Mouse (Mus musculus): ENCODE measurements around the gene Pla2g10. TPM values are rescaled to one million over a fixed set of nuclear protein-coding genes. Genes with fewer than 3 reads are reported as not detected.

Gene Pla2g10
- polyA plus RNA-seq, 1 experiment from 2014 or later = 142 TPM

GRCm38 (mm10) chr16:13668402-13669108 is 62.2 kb downstream of the Pla2g10 start:
- no peak for ATAC-seq (ENCODE audit: low FRiP score, low TSS enrichment)
- H3K9ac ChIP-seq (ENCODE audit: low read length) = peak overlapping the region; percentile 75; the same call in 1 of the 2 replicates
- WGBS = 79% methylated on average over 10 of the region's 10 CpGs

GRCm38 (mm10) chr16:13667878-13668343 is 62.9 kb downstream of the Pla2g10 start, which contains the start of gene Parn:
TSS of gene Parn (minus strand) at chr16:13668170.
- Histone ChIP-seq H3K9me3 (ENCODE audit: control insufficient read depth, low read length) (no peaks in the 10 kb centered on the region), H3K36me3 (ENCODE audit: control insufficient read depth, insufficient read depth, low read length) (0 out of 2 replicates have a peak, but pooled peaks cover 2% of the 10 kb centered on the region), H3K4me3 (ENCODE audit: low read depth, low read length) (peak within 1 kb of the TSS; percentile 73), H3K4me1 (replicated peaks; ENCODE audit: control insufficient read depth, insufficient read depth) (no peaks in the 10 kb centered on the region; the same call in 1 of the 2 replicates), H3K27me3 (ENCODE audit: control insufficient read depth, insufficient read depth, low read length) (no peaks in the 10 kb centered on the region), H3K27ac (replicated peaks) (peak within 1 kb of the TSS; percentile 86), H3K4me2 (replicated peaks; ENCODE audit: low read depth) (peak within 1 kb of the TSS; percentile 63), H3K9ac (ENCODE audit: low read length) (peak within 1 kb of the TSS; percentile 75)
- TF ChIP-seq EP300 (optimal IDR thresholded peaks at IDR 0.05) (no peak), CTCF (IDR thresholded peaks at IDR 0.05; ENCODE audit: low read depth) (peak; percentile 1; the same call in 1 of the 2 replicates)
- peak; percentile 88 for ATAC-seq (ENCODE audit: low FRiP score, low TSS enrichment)
- WGBS = under 1% methylated on average over 35 of the region's 35 CpGs
- peak; percentile 95 for DNase-seq (ENCODE audit: low spot score)

More at GRCm38 (mm10) chr16:13668402-13669108, 62.2 kb downstream of the Pla2g10 start:
- Histone ChIP-seq H3K9me3 (ENCODE audit: control insufficient read depth, low read length) (no peaks in the 10 kb centered on the region), H3K36me3 (ENCODE audit: control insufficient read depth, insufficient read depth, low read length) (0 out of 2 replicates have a peak, but pooled peaks cover 2% of the 10 kb centered on the region), H3K4me3 (ENCODE audit: low read depth, low read length) (0 out of 2 replicates have a peak overlapping the region, but pooled peaks have one; percentile 73), H3K4me2 (replicated peaks; ENCODE audit: low read depth) (peak overlapping the region; percentile 63), H3K27ac (replicated peaks) (no peak overlapping the region; the same call in 1 of the 2 replicates), H3K4me1 (replicated peaks; ENCODE audit: control insufficient read depth, insufficient read depth) (no peaks in the 10 kb centered on the region; the same call in 1 of the 2 replicates), H3K27me3 (ENCODE audit: control insufficient read depth, insufficient read depth, low read length) (no peaks in the 10 kb centered on the region)
- DNase-seq (ENCODE audit: low spot score) = no peak
- TF ChIP-seq EP300 (optimal IDR thresholded peaks at IDR 0.05) = no peak
- no peak for TF ChIP-seq CTCF (IDR thresholded peaks at IDR 0.05; ENCODE audit: low read depth)

Other genes starting within 250 kb of the Pla2g10 start
- 23.7 and 24.8 TPM in 2 replicates for gene Parn, start 62.8 kb downstream of the Pla2g10 start, polyA plus RNA-seq (2015; fragmentation: Nextera tagmentation; extraction: Ambion mirVana)
- gene Bfar, start 59.1 kb downstream of the Pla2g10 start, polyA plus RNA-seq (2015; fragmentation: Nextera tagmentation; extraction: Ambion mirVana) = 21.5 and 22.0 TPM in 2 replicates
- 3.0 and 3.3 TPM in 2 replicates for gene 3110001I22Rik, start 59.1 kb downstream of the Pla2g10 start, polyA plus RNA-seq (2015; fragmentation: Nextera tagmentation; extraction: Ambion mirVana)
- gene Rrn3, start 49.7 kb upstream of the Pla2g10 start, polyA plus RNA-seq (2015; fragmentation: Nextera tagmentation; extraction: Ambion mirVana) = 33.9 and 34.5 TPM in 2 replicates
- 124 and 133 TPM in 2 replicates for gene Ntan1, start 87.9 kb upstream of the Pla2g10 start, polyA plus RNA-seq (2015; fragmentation: Nextera tagmentation; extraction: Ambion mirVana)
- 75.1 and 76.2 TPM in 2 replicates for gene Pdxdc1, start 172.1 kb upstream of the Pla2g10 start, polyA plus RNA-seq (2015; fragmentation: Nextera tagmentation; extraction: Ambion mirVana)
- 4.6 and 5.7 TPM in 2 replicates for gene Mpv17l, start 172.2 kb upstream of the Pla2g10 start, polyA plus RNA-seq (2015; fragmentation: Nextera tagmentation; extraction: Ambion mirVana)

All from stomach, postnatal 0 days (tissue).